Mouse (Mus musculus): Measurements from ENCODE around the gene Dcdc2c. TPM values are rescaled to one million over a fixed set of nuclear protein-coding genes. Genes with fewer than 3 reads are reported as not detected.

The Dcdc2c gene
- not detected in 2 replicates for polyA plus RNA-seq (2015; fragmentation: Nextera tagmentation; extraction: Ambion mirVana)

DNA sequence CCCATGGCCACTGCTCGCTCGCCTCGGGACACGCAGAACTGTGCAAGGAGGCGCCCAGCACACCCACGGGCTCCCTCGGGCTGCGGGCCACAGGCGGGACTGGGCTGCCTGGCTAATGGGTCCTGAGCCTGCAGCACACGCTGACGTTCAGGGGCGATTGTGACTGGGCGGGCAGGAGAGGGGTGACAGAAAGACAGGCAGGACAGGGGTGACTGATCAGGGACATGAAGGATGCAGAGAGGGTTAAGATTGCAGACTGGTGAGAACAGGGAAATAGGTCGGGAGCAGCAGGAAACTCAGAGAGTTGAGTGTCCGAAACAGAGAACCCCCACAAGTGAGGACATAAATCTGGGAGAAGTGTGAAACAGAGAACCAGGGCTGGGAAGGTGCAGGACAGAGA, at the start of gene Dcdc2c:
Gene Dcdc2c (minus strand): TSS at position 101 of the 400 bp plus-strand sequence.
- no peak for ATAC-seq
- Histone ChIP-seq H3K9ac (ENCODE audit: low read depth, low read length) (no peak within 1 kb of the TSS), H3K4me2 (replicated peaks; ENCODE audit: low read depth) (no peak within 1 kb of the TSS), H3K4me1 (replicated peaks; ENCODE audit: control insufficient read depth, insufficient read depth, low read length) (no peaks in the 10 kb centered on the region), H3K27me3 (replicated peaks; ENCODE audit: control insufficient read depth, insufficient read depth, low read length) (no peaks in the 10 kb centered on the region), H3K4me3 (ENCODE audit: low read depth, low read length) (no peak within 1 kb of the TSS), H3K27ac (ENCODE audit: low read depth, low read length) (no peak within 1 kb of the TSS), H3K9me3 (ENCODE audit: control insufficient read depth) (no peaks in the 10 kb centered on the region), H3K36me3 (ENCODE audit: control insufficient read depth, insufficient read depth) (no peaks in the 10 kb centered on the region)
- no peak for TF ChIP-seq CTCF (IDR thresholded peaks at IDR 0.05; ENCODE audit: low read depth)
- WGBS: 63% methylated on average over 15 of the region's 15 CpGs

DNA sequence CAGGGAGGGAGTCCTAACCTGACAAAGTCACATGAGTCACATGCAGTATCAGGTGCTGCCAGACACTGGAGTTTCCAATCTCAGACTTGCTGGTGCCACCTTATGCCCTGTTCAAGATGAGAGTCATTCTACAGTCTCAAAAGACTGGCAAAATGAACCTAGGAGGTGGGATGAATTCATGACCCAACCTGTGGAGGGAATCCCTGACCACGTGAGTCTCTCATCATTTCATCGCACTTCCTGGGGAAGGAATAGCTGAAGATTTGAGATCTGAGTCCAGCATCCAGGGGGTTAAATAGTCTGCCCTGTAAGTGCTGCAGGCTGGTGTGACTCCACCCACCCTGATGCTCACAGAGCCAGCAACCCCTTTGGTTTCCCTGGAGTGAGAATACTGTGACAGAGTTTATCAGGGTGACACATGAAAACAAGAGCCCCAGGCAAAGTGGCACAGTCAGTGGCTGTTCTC, 46.4 kb upstream of the Dcdc2c start:
- H3K4me1 ChIP-seq (replicated peaks; ENCODE audit: control insufficient read depth, insufficient read depth, low read length): no peaks in the 10 kb centered on the region
- no peak overlapping the region for H3K4me3 ChIP-seq (ENCODE audit: low read depth, low read length)
- H3K9me3 ChIP-seq (ENCODE audit: control insufficient read depth): no peaks in the 10 kb centered on the region
- H3K9ac ChIP-seq (ENCODE audit: low read depth, low read length): no peak overlapping the region
- H3K27ac ChIP-seq (ENCODE audit: low read depth, low read length): no peak overlapping the region
- no peaks in the 10 kb centered on the region for H3K36me3 ChIP-seq (ENCODE audit: control insufficient read depth, insufficient read depth)
- WGBS: 54% methylated on average over 2 of the region's 2 CpGs
- no peak for ATAC-seq
- no peaks in the 10 kb centered on the region for H3K27me3 ChIP-seq (replicated peaks; ENCODE audit: control insufficient read depth, insufficient read depth, low read length)
- no peak overlapping the region for H3K4me2 ChIP-seq (replicated peaks; ENCODE audit: low read depth)
- TF ChIP-seq CTCF (IDR thresholded peaks at IDR 0.05; ENCODE audit: low read depth): no peak

DNA sequence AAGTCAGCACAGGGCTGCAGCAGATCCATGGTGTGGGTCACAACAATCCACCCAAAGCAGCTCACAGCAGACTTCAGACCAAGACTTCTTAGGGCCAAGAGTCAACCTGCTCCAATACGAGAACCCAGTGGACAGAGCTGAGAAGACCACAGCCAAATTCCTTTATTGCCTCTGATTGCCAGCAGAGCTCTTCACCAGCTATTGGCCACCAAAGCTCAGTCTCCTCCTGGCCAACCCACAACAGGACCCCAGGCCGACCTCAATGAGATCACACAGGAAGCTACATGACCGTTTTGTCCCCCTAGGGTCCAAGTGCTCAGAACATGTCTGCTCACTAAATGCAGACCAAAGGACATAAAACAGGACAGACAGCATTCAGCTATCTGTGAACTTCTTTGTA, 45.9 kb upstream of the Dcdc2c start:
- Histone ChIP-seq H3K9me3 (ENCODE audit: control insufficient read depth) (no peaks in the 10 kb centered on the region), H3K27me3 (replicated peaks; ENCODE audit: control insufficient read depth, insufficient read depth, low read length) (no peaks in the 10 kb centered on the region), H3K4me3 (ENCODE audit: low read depth, low read length) (no peak overlapping the region), H3K4me1 (replicated peaks; ENCODE audit: control insufficient read depth, insufficient read depth, low read length) (no peaks in the 10 kb centered on the region), H3K27ac (ENCODE audit: low read depth, low read length) (no peak overlapping the region), H3K4me2 (replicated peaks; ENCODE audit: low read depth) (no peak overlapping the region), H3K9ac (ENCODE audit: low read depth, low read length) (no peak overlapping the region), H3K36me3 (ENCODE audit: control insufficient read depth, insufficient read depth) (no peaks in the 10 kb centered on the region)
- 60% methylated on average over 3 of the region's 3 CpGs for WGBS
- no peak for ATAC-seq
- no peak for TF ChIP-seq CTCF (IDR thresholded peaks at IDR 0.05; ENCODE audit: low read depth)

DNA sequence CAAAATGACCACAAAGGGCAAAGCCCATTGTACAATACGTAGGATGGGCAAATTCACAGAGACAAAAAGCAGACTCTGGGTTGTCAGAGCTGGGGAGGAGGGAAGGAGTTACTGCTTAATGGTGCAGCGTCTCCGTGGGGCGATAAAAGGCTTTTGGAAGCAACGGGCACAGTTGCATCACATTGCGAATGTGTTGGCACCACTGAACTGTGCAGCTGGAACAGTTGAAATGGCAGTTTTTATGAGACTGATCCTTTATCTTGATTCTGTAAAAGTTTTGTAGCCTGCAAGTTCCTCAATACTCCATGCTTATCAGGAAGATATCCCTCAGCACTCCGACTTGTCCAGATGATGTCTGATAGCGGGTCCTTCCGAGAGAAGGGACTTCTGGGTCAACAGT, 45.5 kb upstream of the Dcdc2c start:
- no peak overlapping the region for H3K27ac ChIP-seq (ENCODE audit: low read depth, low read length)

DNA sequence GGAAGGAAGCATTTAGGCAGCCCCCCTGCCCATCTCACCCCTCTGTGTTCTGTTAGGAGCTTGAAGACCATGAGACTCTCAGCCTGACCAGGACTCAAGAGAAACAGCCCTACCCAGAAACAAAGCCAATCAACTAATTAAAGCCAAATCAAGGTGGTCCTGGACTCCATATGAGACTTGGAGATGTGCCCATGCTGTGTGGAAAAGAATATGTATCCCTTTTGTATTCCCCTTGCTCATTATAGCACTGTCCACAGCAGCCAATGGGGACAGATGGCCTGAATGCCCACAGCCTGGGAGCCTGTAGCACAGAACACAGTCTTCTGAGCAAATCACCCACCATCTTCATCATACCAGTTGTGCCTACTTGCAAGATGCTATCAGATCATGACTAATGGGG, 44.7 kb upstream of the Dcdc2c start:
- no peak overlapping the region for H3K9ac ChIP-seq (ENCODE audit: low read depth, low read length)
- no peak for TF ChIP-seq CTCF (IDR thresholded peaks at IDR 0.05; ENCODE audit: low read depth)
- no peaks in the 10 kb centered on the region for H3K27me3 ChIP-seq (replicated peaks; ENCODE audit: control insufficient read depth, insufficient read depth, low read length)
- ATAC-seq: no peak
- H3K9me3 ChIP-seq (ENCODE audit: control insufficient read depth): no peaks in the 10 kb centered on the region
- H3K4me2 ChIP-seq (replicated peaks; ENCODE audit: low read depth): no peak overlapping the region
- no peak overlapping the region for H3K4me3 ChIP-seq (ENCODE audit: low read depth, low read length)
- H3K27ac ChIP-seq (ENCODE audit: low read depth, low read length): no peak overlapping the region
- H3K36me3 ChIP-seq (ENCODE audit: control insufficient read depth, insufficient read depth): no peaks in the 10 kb centered on the region
- H3K4me1 ChIP-seq (replicated peaks; ENCODE audit: control insufficient read depth, insufficient read depth, low read length): no peaks in the 10 kb centered on the region

More for the DNA sequence above, 45.5 kb upstream of the Dcdc2c start:
- Histone ChIP-seq H3K36me3 (ENCODE audit: control insufficient read depth, insufficient read depth) (no peaks in the 10 kb centered on the region), H3K4me2 (replicated peaks; ENCODE audit: low read depth) (no peak overlapping the region), H3K9ac (ENCODE audit: low read depth, low read length) (no peak overlapping the region), H3K9me3 (ENCODE audit: control insufficient read depth) (no peaks in the 10 kb centered on the region), H3K4me3 (ENCODE audit: low read depth, low read length) (no peak overlapping the region), H3K27me3 (replicated peaks; ENCODE audit: control insufficient read depth, insufficient read depth, low read length) (no peaks in the 10 kb centered on the region), H3K4me1 (replicated peaks; ENCODE audit: control insufficient read depth, insufficient read depth, low read length) (no peaks in the 10 kb centered on the region)
- WGBS: 78% methylated on average over 9 of the region's 9 CpGs
- no peak for TF ChIP-seq CTCF (IDR thresholded peaks at IDR 0.05; ENCODE audit: low read depth)
- ATAC-seq: no peak

DNA sequence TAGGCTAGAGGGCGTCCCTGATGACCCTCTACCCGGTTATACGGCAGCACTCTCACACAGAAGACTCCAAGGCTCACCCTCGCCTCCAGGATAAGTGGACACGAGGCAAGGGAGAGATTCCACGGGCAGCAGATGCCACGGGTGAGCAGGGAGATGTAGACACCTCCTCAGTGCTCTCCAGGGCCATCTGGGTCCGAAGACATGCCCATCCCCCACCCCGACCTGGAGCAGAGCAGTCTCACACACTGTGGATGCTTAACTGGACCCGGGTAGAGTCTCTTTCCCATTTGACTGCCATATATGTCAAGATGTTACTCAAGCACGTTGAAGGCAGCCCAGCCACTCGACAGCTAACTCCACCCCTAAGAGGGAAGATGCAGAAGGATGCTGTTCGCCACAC, 38.2 kb upstream of the Dcdc2c start:
- TF ChIP-seq CTCF (IDR thresholded peaks at IDR 0.05; ENCODE audit: low read depth): no peak
- H3K9ac ChIP-seq (ENCODE audit: low read depth, low read length): no peak overlapping the region
- no peaks in the 10 kb centered on the region for H3K9me3 ChIP-seq (ENCODE audit: control insufficient read depth)
- ATAC-seq: no peak
- H3K27ac ChIP-seq (ENCODE audit: low read depth, low read length): no peak overlapping the region
- H3K4me2 ChIP-seq (replicated peaks; ENCODE audit: low read depth): no peak overlapping the region
- no peaks in the 10 kb centered on the region for H3K4me1 ChIP-seq (replicated peaks; ENCODE audit: control insufficient read depth, insufficient read depth, low read length)
- H3K36me3 ChIP-seq (ENCODE audit: control insufficient read depth, insufficient read depth): no peaks in the 10 kb centered on the region
- WGBS: 45% methylated on average over 13 of the region's 13 CpGs
- H3K4me3 ChIP-seq (ENCODE audit: low read depth, low read length): no peak overlapping the region
- peaks cover 3% of the 10 kb centered on the region; the same call in 1 of the 2 replicates for H3K27me3 ChIP-seq (replicated peaks; ENCODE audit: control insufficient read depth, insufficient read depth, low read length)

All from intestine, postnatal 0 days (tissue).